Mouse (Mus musculus): ENCODE measurements around the gene Sec23b. TPM values are rescaled to one million over a fixed set of nuclear protein-coding genes. Genes with fewer than 3 reads are reported as not detected.

The Sec23b gene
- 103 and 105 TPM in 2 replicates for polyA plus RNA-seq (2014; fragmentation: Nextera tagmentation; extraction: Ambion mirVana)

DNA sequence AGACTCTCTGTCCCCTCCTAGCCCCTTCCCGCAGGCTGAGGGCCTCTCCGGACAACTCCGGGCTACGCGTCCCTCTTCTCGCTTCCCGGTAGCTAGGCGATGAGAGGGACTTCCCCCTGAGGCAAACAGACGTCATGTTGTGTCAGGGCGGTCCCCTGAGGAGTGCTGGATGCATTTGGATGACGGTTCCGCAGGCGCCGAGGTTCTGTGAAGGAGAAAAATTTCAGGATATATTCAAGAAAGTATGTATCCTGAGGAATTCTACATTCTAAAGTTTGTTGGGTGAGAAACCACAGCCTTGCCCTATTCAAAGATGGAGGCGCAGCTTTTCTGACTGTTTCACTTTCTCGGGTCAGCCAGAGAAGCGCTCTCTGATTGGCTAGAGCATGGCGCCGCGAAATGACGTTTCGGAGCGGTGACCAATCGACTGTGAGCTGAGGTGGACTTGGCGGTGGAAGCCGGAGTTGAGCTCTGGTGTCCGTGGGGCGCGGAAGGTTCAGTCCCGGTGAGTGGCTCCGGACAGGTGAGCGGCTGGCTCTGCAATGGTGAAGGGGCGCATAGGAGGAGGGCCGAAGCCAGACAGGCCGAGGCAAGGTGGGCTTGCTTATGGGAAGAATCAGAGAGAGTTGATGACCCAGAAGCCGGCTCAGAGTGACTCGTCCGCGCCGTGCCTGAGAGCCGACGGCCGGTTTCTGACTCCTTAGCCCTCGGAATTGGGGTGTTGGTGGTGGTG, at the start of gene Sec23b:
Gene Sec23b, plus strand, starts transcription at position 410 of the 733 bp plus-strand sequence.
- H3K9ac ChIP-seq (replicated peaks; ENCODE audit: low read length) = peak within 1 kb of the TSS; percentile 77
- ATAC-seq (replicated peaks; ENCODE audit: insufficient number of reproducible peaks, low FRiP score, low TSS enrichment, low read depth) = peak; percentile 96
- H3K27me3 ChIP-seq (ENCODE audit: control insufficient read depth, insufficient read depth, low read length) = no peaks in the 10 kb centered on the region
- peaks cover 3% of the 10 kb centered on the region; the same call in 1 of the 2 replicates for H3K4me1 ChIP-seq (ENCODE audit: control insufficient read depth, insufficient read depth, low read length)
- peak within 1 kb of the TSS; percentile 75 for H3K4me3 ChIP-seq (ENCODE audit: low read depth, low read length)
- H3K4me2 ChIP-seq (ENCODE audit: low read depth, low read length) = peak within 1 kb of the TSS; percentile 61
- DNase-seq (ENCODE audit: low spot score) = peak; percentile 96
- WGBS = under 1% methylated on average over 44 of the region's 44 CpGs
- H3K27ac ChIP-seq (replicated peaks; ENCODE audit: low read depth, low read length) = peak within 1 kb of the TSS; percentile 78
- H3K9me3 ChIP-seq (replicated peaks; ENCODE audit: control insufficient read depth, low read length) = no peaks in the 10 kb centered on the region
- H3K36me3 ChIP-seq (replicated peaks; ENCODE audit: control insufficient read depth, insufficient read depth, low read depth, low read length) = no peaks in the 10 kb centered on the region

DNA sequence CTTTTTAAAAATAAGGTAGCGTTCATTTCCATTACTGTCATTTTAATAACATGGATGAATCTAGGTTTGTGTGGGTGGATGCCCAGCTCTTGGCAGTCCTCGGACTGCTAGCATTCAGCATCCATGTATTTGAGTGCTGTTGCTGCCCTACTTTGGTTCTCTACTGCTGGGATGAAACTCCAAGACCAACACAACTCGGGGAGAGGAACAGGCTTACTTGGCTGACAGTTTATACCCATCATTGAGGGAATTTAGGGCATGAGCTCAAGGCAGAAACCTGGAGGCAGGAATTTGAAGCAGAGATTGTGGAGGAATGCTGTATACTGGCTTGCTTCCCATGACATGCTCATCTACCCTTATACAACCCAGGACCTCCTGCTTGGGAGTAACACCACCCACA, 41.4 kb upstream of the Sec23b start:
- ATAC-seq (replicated peaks; ENCODE audit: insufficient number of reproducible peaks, low FRiP score, low TSS enrichment, low read depth) = no peak
- 80% methylated on average over 3 of the region's 3 CpGs for WGBS

GRCm38 (mm10) chr2:144519772-144520171, 36.3 kb upstream of the Sec23b start:
- no peak for ATAC-seq (replicated peaks; ENCODE audit: insufficient number of reproducible peaks, low FRiP score, low TSS enrichment, low read depth)
- Histone ChIP-seq H3K9me3 (replicated peaks; ENCODE audit: control insufficient read depth, low read length) (no peaks in the 10 kb centered on the region), H3K9ac (replicated peaks; ENCODE audit: low read length) (no peak overlapping the region), H3K4me2 (ENCODE audit: low read depth, low read length) (no peak overlapping the region), H3K4me1 (ENCODE audit: control insufficient read depth, insufficient read depth, low read length) (no peaks in the 10 kb centered on the region), H3K36me3 (replicated peaks; ENCODE audit: control insufficient read depth, insufficient read depth, low read depth, low read length) (no peaks in the 10 kb centered on the region), H3K27ac (replicated peaks; ENCODE audit: low read depth, low read length) (no peak overlapping the region), H3K4me3 (ENCODE audit: low read depth, low read length) (no peak overlapping the region), H3K27me3 (ENCODE audit: control insufficient read depth, insufficient read depth, low read length) (no peaks in the 10 kb centered on the region)
- WGBS = 67% methylated on average over 3 of the region's 3 CpGs
- DNase-seq (ENCODE audit: low spot score) = no peak

More for the DNA sequence above, 41.4 kb upstream of the Sec23b start:
- H3K9me3 ChIP-seq (replicated peaks; ENCODE audit: control insufficient read depth, low read length) = no peaks in the 10 kb centered on the region
- no peaks in the 10 kb centered on the region for H3K36me3 ChIP-seq (replicated peaks; ENCODE audit: control insufficient read depth, insufficient read depth, low read depth, low read length)
- no peak overlapping the region for H3K4me3 ChIP-seq (ENCODE audit: low read depth, low read length)
- DNase-seq (ENCODE audit: low spot score) = no peak
- H3K4me1 ChIP-seq (ENCODE audit: control insufficient read depth, insufficient read depth, low read length) = no peaks in the 10 kb centered on the region
- H3K27me3 ChIP-seq (ENCODE audit: control insufficient read depth, insufficient read depth, low read length) = no peaks in the 10 kb centered on the region
- H3K27ac ChIP-seq (replicated peaks; ENCODE audit: low read depth, low read length) = no peak overlapping the region
- H3K4me2 ChIP-seq (ENCODE audit: low read depth, low read length) = no peak overlapping the region
- H3K9ac ChIP-seq (replicated peaks; ENCODE audit: low read length) = no peak overlapping the region

DNA sequence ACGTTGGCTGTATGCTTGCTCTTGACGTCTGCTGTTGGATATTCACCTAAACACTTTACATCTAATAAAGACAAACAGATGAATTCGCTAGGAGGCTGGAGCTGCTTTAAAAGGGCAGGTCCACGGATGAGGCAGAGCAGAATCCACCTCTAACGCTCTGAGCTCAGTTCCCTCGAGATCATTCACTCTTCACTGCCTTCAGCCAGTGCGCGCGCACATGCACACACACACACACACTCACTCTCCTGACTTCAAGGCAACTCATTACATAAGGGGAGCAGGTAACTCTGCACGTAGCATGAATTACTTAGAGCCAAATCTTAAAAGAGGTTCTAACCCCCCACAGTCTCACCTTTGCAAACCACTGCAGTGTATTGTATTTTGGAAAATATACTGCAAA, 30.2 kb upstream of the Sec23b start:
- H3K9ac ChIP-seq (replicated peaks; ENCODE audit: low read length) = no peak overlapping the region
- no peak overlapping the region for H3K27ac ChIP-seq (replicated peaks; ENCODE audit: low read depth, low read length)
- no peaks in the 10 kb centered on the region for H3K4me1 ChIP-seq (ENCODE audit: control insufficient read depth, insufficient read depth, low read length)
- no peaks in the 10 kb centered on the region for H3K9me3 ChIP-seq (replicated peaks; ENCODE audit: control insufficient read depth, low read length)
- no peak overlapping the region for H3K4me3 ChIP-seq (ENCODE audit: low read depth, low read length)
- ATAC-seq (replicated peaks; ENCODE audit: insufficient number of reproducible peaks, low FRiP score, low TSS enrichment, low read depth) (no peak), DNase-seq (ENCODE audit: low spot score) (no peak)
- H3K4me2 ChIP-seq (ENCODE audit: low read depth, low read length) = no peak overlapping the region
- no peaks in the 10 kb centered on the region for H3K27me3 ChIP-seq (ENCODE audit: control insufficient read depth, insufficient read depth, low read length)
- no peaks in the 10 kb centered on the region; the same call in 1 of the 2 replicates for H3K36me3 ChIP-seq (replicated peaks; ENCODE audit: control insufficient read depth, insufficient read depth, low read depth, low read length)
- 54% methylated on average over 10 of the region's 10 CpGs for WGBS

DNA sequence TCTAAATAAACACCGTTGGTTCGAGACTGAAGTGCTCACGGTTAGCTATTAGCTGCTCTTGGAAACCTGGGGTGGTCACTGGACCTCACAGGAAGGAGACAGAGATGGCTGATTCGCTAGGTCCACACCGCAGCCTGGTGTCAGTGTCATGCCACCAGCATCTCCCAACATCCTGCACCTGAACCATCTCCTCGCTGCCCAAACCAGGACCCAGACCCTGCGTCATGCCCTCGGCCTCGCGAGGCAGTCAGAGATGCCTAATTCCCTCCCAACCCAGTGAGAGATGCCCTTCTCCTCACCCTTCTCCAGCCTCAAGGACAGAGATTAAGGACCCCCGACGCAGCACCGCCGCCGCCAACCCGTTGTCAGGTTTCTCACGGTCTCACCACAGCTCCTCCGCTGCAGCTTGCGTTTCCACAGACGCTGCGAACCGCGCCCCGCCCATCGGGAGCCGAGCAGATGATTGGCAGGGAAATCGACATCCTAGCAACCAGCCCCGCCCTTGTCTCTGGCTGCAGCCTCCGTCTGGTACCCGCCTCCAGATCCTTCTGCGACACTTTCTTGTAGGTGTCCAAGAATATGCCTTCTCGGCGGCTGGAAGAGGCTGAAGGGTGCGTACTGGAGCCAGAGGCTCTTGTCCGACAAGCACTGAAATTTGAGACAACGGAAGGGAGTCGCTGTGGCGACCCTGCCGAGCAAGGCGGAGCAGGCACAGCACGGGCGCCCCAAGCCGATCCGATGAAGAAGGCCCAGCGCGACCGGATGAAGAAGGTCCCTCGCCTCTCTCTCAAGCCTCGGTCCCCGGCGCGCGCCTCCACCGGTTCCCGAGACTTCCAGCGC, 28.8 kb upstream of the Sec23b start, which contains the start of the genes Dzank1 and Polr3f:
Gene Dzank1, minus strand, starts transcription at position 434 of the 840 bp plus-strand sequence.
Gene Polr3f, plus strand, starts transcription at position 738 of the 840 bp plus-strand sequence.
- peak; percentile 96 for ATAC-seq (replicated peaks; ENCODE audit: insufficient number of reproducible peaks, low FRiP score, low TSS enrichment, low read depth)
- no peaks in the 10 kb centered on the region; the same call in 1 of the 2 replicates for H3K36me3 ChIP-seq (replicated peaks; ENCODE audit: control insufficient read depth, insufficient read depth, low read depth, low read length)
- H3K4me1 ChIP-seq (ENCODE audit: control insufficient read depth, insufficient read depth, low read length) = no peaks in the 10 kb centered on the region
- peak within 1 kb of the TSS; percentile 97 for H3K4me3 ChIP-seq (ENCODE audit: low read depth, low read length)
- peak; percentile 98 for DNase-seq (ENCODE audit: low spot score)
- peak within 1 kb of the TSS; percentile 84 for H3K9ac ChIP-seq (replicated peaks; ENCODE audit: low read length)
- peak within 1 kb of the TSS; percentile 84 for H3K4me2 ChIP-seq (ENCODE audit: low read depth, low read length)
- 1% methylated on average over 56 of the region's 56 CpGs for WGBS
- no peaks in the 10 kb centered on the region for H3K27me3 ChIP-seq (ENCODE audit: control insufficient read depth, insufficient read depth, low read length)
- H3K27ac ChIP-seq (replicated peaks; ENCODE audit: low read depth, low read length) = peak within 1 kb of the TSS; percentile 85
- no peaks in the 10 kb centered on the region for H3K9me3 ChIP-seq (replicated peaks; ENCODE audit: control insufficient read depth, low read length)

GRCm38 (mm10) chr2:144527821-144528174, 28.2 kb upstream of the Sec23b start:
- ATAC-seq (replicated peaks; ENCODE audit: insufficient number of reproducible peaks, low FRiP score, low TSS enrichment, low read depth) = peak; percentile 65
- Histone ChIP-seq H3K27me3 (ENCODE audit: control insufficient read depth, insufficient read depth, low read length) (no peaks in the 10 kb centered on the region), H3K9me3 (replicated peaks; ENCODE audit: control insufficient read depth, low read length) (no peaks in the 10 kb centered on the region), H3K9ac (replicated peaks; ENCODE audit: low read length) (peak overlapping the region; percentile 84), H3K27ac (replicated peaks; ENCODE audit: low read depth, low read length) (peak overlapping the region; percentile 85), H3K4me1 (ENCODE audit: control insufficient read depth, insufficient read depth, low read length) (no peaks in the 10 kb centered on the region), H3K4me3 (ENCODE audit: low read depth, low read length) (peak overlapping the region; percentile 97), H3K36me3 (replicated peaks; ENCODE audit: control insufficient read depth, insufficient read depth, low read depth, low read length) (peaks cover 2% of the 10 kb centered on the region; the same call in 1 of the 2 replicates), H3K4me2 (ENCODE audit: low read depth, low read length) (peak overlapping the region; percentile 84)
- DNase-seq (ENCODE audit: low spot score) = no peak
- under 1% methylated on average over 25 of the region's 25 CpGs for WGBS

- no peak overlapping the region for H3K4me2 ChIP-seq (ENCODE audit: low read depth, low read length)
- no peak overlapping the region for H3K27ac ChIP-seq (replicated peaks; ENCODE audit: low read depth, low read length)
- no peaks in the 10 kb centered on the region for H3K9me3 ChIP-seq (replicated peaks; ENCODE audit: control insufficient read depth, low read length)
- no peaks in the 10 kb centered on the region for H3K27me3 ChIP-seq (ENCODE audit: control insufficient read depth, insufficient read depth, low read length)
- H3K36me3 ChIP-seq (replicated peaks; ENCODE audit: control insufficient read depth, insufficient read depth, low read depth, low read length) = peaks cover 9% of the 10 kb centered on the region
- no peak overlapping the region for H3K9ac ChIP-seq (replicated peaks; ENCODE audit: low read length)
- no peak for ATAC-seq (replicated peaks; ENCODE audit: insufficient number of reproducible peaks, low FRiP score, low TSS enrichment, low read depth)
- WGBS = 94% methylated on average over 7 of the region's 7 CpGs
- H3K4me1 ChIP-seq (ENCODE audit: control insufficient read depth, insufficient read depth, low read length) = no peaks in the 10 kb centered on the region
- H3K4me3 ChIP-seq (ENCODE audit: low read depth, low read length) = no peak overlapping the region
- no peak for DNase-seq (ENCODE audit: low spot score)
Observed at GRCm38 (mm10) chr2:144537123-144537522, 18.9 kb upstream of the Sec23b start.

All from embryonic facial prominence, embryonic 11.5 days (tissue).